Mouse (Mus musculus) bone marrow macrophage, adult 2 months (primary cell): ENCODE results near the gene Idh3b. TPM values are rescaled to one million over a fixed set of nuclear protein-coding genes. Genes with fewer than 3 reads are reported as not detected.
A peak's percentile ranks its signal among the peaks of the same experiment; 100 is the strongest.

ENCODE experiments used
- H3K27ac ChIP-seq: 2 replicates; pipeline ENCODE4 v1.5.1; 2012; ENCODE audit warnings: low read depth, low read length; ENCODE audit not compliant: insufficient read depth
- H3K4me1 ChIP-seq: 2 replicates; pipeline ENCODE4 v1.6.1; 2012; ENCODE audit warnings: low read length; ENCODE audit not compliant: control insufficient read depth, insufficient read depth
- H3K4me3 ChIP-seq: 2 replicates; pipeline ENCODE4 v1.5.1; 2012; ENCODE audit warnings: mild to moderate bottlenecking, low read length, moderate library complexity; ENCODE audit not compliant: insufficient read depth
- CTCF ChIP-seq: IDR thresholded peaks from 2 replicates; pipeline ENCODE4 v1.5.1; 2012; ENCODE audit warnings: low read depth, mild to moderate bottlenecking, low read length, moderate library complexity
- POLR2A ChIP-seq: IDR thresholded peaks from 2 replicates; pipeline ENCODE4 v1.6.1; 2012; ENCODE audit warnings: mild to moderate bottlenecking, low read depth, low read length, borderline replicate concordance
- polyA plus RNA-seq: library from polyadenylated mRNA; stranded (reverse); fragments of >200 nt; gene quantifications from 2 replicates; pipeline ENCODE4 v1.2.4, GENCODE M21; 2012; ENCODE audit not compliant: missing spikeins, insufficient read depth, insufficient read length

Gene Idh3b
- polyA plus RNA-seq, 1 experiment, result 162 TPM

DNA sequence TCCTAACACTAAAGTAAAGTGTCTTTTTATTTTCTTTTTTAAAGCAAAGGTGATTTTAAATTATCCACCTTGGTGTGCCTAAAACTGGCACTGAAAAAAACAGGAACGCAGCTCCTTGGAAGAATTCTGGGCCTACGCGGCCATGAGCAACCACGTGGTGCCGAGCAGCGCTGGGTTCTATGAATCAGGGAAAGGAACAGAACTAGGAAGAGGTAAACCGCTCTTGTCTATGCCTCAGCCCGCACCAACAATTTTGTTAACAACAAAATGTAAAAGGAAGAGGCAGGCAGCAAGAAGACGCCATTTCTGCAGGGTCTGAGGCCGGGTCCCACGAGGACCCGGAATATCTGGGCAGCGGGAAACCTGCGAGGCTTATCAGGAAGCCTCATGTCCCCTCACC, 10.6 kb downstream of the Idh3b start:
- peak overlapping the region; percentile 61 for H3K27ac ChIP-seq
- H3K4me3 ChIP-seq, result peak overlapping the region; percentile 79
- peaks cover 16% of the 10 kb centered on the region for H3K4me1 ChIP-seq
- TF ChIP-seq POLR2A, result peak; percentile 58; the same call in 1 of the 2 replicates
- no peak for TF ChIP-seq CTCF

DNA sequence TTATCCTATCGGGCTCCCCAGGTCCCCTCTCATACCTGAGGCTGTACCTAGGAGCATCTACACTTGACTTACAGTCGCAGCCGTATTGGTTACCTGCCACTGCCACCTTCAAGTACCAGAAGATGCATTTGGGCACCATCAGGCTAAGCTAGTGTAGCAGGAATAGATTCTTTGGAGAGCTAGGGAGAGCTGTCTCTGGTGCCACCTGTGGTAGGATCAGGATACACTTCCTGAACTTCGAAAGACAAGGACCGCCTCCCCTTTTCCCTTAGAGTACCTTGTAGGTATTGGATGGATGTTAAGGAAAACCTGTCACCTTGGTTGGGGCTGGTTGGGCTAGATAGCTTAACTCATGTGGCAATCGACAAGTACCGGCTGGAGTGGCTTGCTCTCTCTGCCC, 16.3 kb downstream of the Idh3b start:
- Histone ChIP-seq H3K4me1 (peaks cover 3% of the 10 kb centered on the region), H3K4me3 (no peak overlapping the region), H3K27ac (no peak overlapping the region)
- TF ChIP-seq CTCF, result no peak
- TF ChIP-seq POLR2A, result no peak

DNA sequence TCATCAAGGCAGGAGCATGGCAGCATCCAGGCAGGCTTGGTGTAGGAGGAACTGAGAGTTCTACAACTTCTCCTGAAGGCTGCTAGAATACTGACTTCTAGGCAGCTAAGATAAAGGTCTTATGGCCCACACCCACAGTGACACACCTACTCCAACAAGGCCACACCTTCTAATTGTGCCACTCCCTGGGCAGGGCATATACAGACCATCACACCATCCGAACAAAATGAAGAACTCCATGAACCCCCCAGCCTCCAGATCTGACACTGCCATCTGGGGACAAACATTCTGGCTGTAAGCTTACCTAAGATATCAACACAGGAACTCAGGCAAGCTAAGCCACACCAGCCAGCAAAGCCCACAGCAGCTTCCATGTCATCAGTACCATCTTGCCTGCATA, 18.8 kb downstream of the Idh3b start:
- Histone ChIP-seq H3K4me3 (no peak overlapping the region), H3K4me1 (no peaks in the 10 kb centered on the region), H3K27ac (no peak overlapping the region)
- TF ChIP-seq CTCF, result no peak
- no peak for TF ChIP-seq POLR2A

DNA sequence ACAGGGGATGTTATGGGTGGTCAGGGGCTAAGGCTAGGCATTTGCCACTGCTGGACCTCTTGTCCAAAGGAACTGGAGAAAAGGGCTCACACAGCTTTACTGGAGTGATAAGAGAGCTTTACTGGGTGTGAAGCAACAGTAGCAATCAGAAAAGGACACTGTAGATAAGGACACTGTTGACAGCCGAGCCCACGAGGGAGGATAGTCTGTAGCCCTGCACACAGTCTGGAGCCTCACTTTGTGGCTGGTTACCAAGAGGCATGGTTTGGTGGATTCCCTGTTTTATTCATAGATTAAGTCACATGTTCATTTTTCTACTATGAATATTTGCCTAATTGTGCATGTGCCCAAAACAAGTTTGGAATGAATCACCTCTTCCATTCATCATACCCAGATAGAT, 21.9 kb downstream of the Idh3b start:
- H3K27ac ChIP-seq, result no peak overlapping the region
- no peak overlapping the region for H3K4me3 ChIP-seq
- no peaks in the 10 kb centered on the region for H3K4me1 ChIP-seq
- TF ChIP-seq POLR2A (no peak), CTCF (no peak)

DNA sequence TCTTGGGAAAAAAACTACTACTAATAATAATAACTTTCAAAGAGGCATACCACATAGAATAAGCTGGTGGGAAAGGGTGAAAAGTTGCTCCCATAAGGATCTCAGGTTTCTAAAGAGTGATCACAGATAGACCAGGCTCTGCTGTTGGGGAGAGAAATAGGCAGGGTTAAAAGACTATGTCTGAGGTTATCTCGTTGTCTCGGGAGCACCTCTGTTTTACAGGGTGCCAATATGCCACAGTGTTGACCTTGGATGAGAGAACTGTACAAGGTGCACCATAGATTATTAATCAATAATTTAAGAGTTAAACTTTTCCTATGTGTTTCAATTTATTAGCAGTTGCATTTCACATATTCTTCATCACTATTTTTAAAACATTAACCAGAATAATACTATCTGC, 22.4 kb downstream of the Idh3b start:
- no peak for TF ChIP-seq POLR2A
- no peak for TF ChIP-seq CTCF
- H3K4me3 ChIP-seq, result no peak overlapping the region
- no peaks in the 10 kb centered on the region for H3K4me1 ChIP-seq
- H3K27ac ChIP-seq, result no peak overlapping the region

DNA sequence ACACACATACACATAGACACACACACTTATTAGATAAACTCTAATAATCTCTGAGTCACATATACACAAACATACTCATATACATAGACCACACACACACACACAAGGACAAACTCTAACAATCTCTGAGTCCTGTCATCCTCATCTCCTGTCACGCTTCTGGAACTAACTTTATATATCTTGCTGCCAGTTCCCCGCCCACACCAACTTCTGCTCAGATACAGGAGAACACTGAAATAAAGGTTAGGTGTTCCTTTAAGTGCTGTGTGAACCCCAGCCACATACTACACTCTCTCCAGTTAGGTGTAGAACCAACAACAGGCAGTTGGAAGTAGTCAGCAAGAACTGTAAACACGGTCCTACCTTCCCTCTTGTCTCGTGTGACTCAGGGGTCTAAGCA, 23.5 kb downstream of the Idh3b start:
- Histone ChIP-seq H3K4me3 (no peak overlapping the region), H3K4me1 (no peaks in the 10 kb centered on the region), H3K27ac (no peak overlapping the region)
- TF ChIP-seq POLR2A (no peak), CTCF (no peak)

DNA sequence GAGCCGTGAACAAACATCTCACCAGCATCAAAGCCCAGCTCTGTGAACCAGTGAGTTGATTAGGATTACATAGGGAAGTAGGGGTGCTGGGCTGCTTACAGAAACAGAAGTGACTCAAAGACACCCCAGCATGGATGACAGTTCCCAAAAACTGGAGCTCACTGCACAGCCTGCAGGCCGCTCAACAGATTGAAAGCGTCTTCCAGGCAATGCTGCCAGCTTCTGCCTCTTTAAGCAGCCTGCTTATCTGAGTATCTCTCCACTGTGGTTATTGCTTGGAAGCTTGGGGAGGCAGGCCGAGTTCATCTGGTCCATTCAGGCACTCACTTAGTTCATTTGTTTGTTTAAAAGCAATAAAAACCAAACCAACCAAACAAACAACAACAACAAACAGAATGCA, 27.6 kb downstream of the Idh3b start:
- no peak for TF ChIP-seq POLR2A
- no peak for TF ChIP-seq CTCF
- Histone ChIP-seq H3K4me3 (no peak overlapping the region), H3K4me1 (no peaks in the 10 kb centered on the region), H3K27ac (no peak overlapping the region)

DNA sequence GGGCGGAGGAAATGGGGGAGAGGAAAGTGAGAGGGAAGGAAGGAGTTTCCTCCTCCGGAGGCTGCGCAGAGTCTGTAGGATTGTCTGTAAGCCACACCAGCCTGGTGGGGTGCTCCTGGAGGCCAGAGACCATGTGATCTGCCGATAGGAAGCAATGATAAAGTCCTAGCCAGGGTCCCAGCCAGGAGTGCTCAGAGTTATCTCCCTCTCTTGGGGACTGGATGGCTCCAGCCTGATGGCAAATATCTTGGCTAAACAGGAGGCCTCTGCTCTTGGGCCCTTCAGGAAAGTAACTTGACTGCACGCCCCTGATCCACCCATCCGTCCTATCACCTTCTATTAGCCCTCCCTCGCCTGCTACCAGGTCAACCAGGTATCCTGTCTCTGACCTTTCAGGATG, 36.1 kb downstream of the Idh3b start:
- TF ChIP-seq POLR2A, result no peak
- TF ChIP-seq CTCF, result no peak

DNA sequence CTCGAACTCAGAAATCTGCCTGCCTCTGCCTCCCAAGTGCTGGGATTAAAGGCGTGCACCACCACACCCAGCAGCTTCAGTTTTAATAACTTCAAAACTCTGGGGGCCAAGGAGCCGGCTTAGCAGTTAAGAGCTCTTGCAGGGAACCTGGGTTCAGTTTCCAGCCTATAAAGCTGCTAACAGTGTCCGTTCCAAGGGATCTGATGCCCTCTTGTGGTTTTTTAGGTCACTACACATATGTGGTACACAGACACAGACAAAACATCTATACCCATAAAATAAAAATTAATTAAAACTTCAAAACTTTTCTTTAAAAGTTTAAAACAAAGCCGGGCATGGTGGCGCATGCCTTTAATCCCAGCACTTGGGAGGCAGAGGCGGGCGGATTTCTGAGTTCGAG, 37.4 kb downstream of the Idh3b start:
- H3K27ac ChIP-seq, result no peak overlapping the region
- H3K4me1 ChIP-seq, result no peaks in the 10 kb centered on the region
- H3K4me3 ChIP-seq, result no peak overlapping the region
- no peak for TF ChIP-seq POLR2A
- no peak for TF ChIP-seq CTCF

More for the DNA sequence above, 36.1 kb downstream of the Idh3b start:
- H3K4me1 ChIP-seq, result no peaks in the 10 kb centered on the region
- no peak overlapping the region for H3K4me3 ChIP-seq
- H3K27ac ChIP-seq, result no peak overlapping the region

Other genes with a start within 250 kb of the Idh3b start
- gene Tgm6, start 172.1 kb downstream of the Idh3b start, polyA plus RNA-seq, result not detected in 2 replicates
- 154 and 166 TPM in 2 replicates for gene Snrpb, start 105.1 kb downstream of the Idh3b start, polyA plus RNA-seq
- gene Tmc2, start 89.4 kb downstream of the Idh3b start, polyA plus RNA-seq, result not detected in 2 replicates
- 46.4 and 51.8 TPM in 2 replicates for gene Nop56, start 10.1 kb downstream of the Idh3b start, polyA plus RNA-seq
- gene Ebf4, start 10.6 kb upstream of the Idh3b start, polyA plus RNA-seq, result not detected in 2 replicates
- 0.33 TPM in 1 of 2 replicates, not detected in the other for gene Cpxm1, start 113.0 kb upstream of the Idh3b start, polyA plus RNA-seq
- not detected in 2 replicates for gene Gm28372, start 120.7 kb upstream of the Idh3b start, polyA plus RNA-seq
- gene 1700020A23Rik, start 120.7 kb upstream of the Idh3b start, polyA plus RNA-seq, result not detected in 2 replicates
- gene Tmem239, start 121.9 kb upstream of the Idh3b start, polyA plus RNA-seq, result not detected in 2 replicates
- 121 and 124 TPM in 2 replicates for gene Vps16, start 139.8 kb upstream of the Idh3b start, polyA plus RNA-seq
- 14.1 and 15.7 TPM in 2 replicates for gene Pced1a, start 140.2 kb upstream of the Idh3b start, polyA plus RNA-seq
- 195 and 229 TPM in 2 replicates for gene Ptpra, start 165.7 kb upstream of the Idh3b start, polyA plus RNA-seq